Mouse (Mus musculus): Measurements from ENCODE around the gene Clic1.

Clic1 gene

GRCm38 (mm10) chr17:35064951-35065947 is 15.5 kb downstream of the Clic1 start, which contains the start of gene Ly6g6c:
TSS of gene Ly6g6c (plus strand) at chr17:35065388.
- DNase-seq: peak; percentile 79 to 85

GRCm38 (mm10) chr17:35066084-35066483 is 16.3 kb downstream of the Clic1 start, which contains the start of gene Mpig6b:
TSS of gene Mpig6b (minus strand) at chr17:35066184.
- no peak for DNase-seq

GRCm38 (mm10) chr17:35068213-35068914 is 18.6 kb downstream of the Clic1 start:
- no peak for DNase-seq

- no peak for DNase-seq
These were observed 20.9 kb downstream of the Clic1 start for GRCm38 (mm10) chr17:35070556-35071229.

- DNase-seq: no peak
These were observed 21.7 kb downstream of the Clic1 start for GRCm38 (mm10) chr17:35071454-35071853.

- DNase-seq: no peak
These were observed 24.3 kb downstream of the Clic1 start for GRCm38 (mm10) chr17:35074097-35074496.

GRCm38 (mm10) chr17:35076507-35077176 is 26.9 kb downstream of the Clic1 start, which contains the start of gene Ly6g6e:
TSS of gene Ly6g6e (plus strand) at chr17:35076902.
- DNase-seq: no peak

- DNase-seq: no peak
These were observed 27.5 kb downstream of the Clic1 start for GRCm38 (mm10) chr17:35077285-35077684.

GRCm38 (mm10) chr17:35077786-35078233 is 28.0 kb downstream of the Clic1 start, which contains the start of gene Ly6g6d:
TSS of gene Ly6g6d (minus strand) at chr17:35078065.
- DNase-seq: peak; percentile 77 to 81

- DNase-seq: no peak
These were observed 30.0 kb downstream of the Clic1 start for GRCm38 (mm10) chr17:35079778-35080177.

GRCm38 (mm10) chr17:35080248-35080647 is 30.5 kb downstream of the Clic1 start:
- no peak for DNase-seq

- DNase-seq: no peak
These were observed 30.9 kb downstream of the Clic1 start for GRCm38 (mm10) chr17:35080710-35081109.

GRCm38 (mm10) chr17:35082841-35083576 is 33.2 kb downstream of the Clic1 start:
- DNase-seq: no peak

- no peak for DNase-seq
These were observed 34.2 kb downstream of the Clic1 start for GRCm38 (mm10) chr17:35083929-35084497.

GRCm38 (mm10) chr17:35085208-35085865 is 35.6 kb downstream of the Clic1 start, which contains the start of gene Ly6g6f:
TSS of gene Ly6g6f (minus strand) at chr17:35085610.
- no peak for DNase-seq

- DNase-seq: no peak
These were observed 38.4 kb downstream of the Clic1 start for GRCm38 (mm10) chr17:35088151-35088550.

GRCm38 (mm10) chr17:35088825-35089644 is 39.3 kb downstream of the Clic1 start, which contains the start of gene Abhd16a:
TSS of gene Abhd16a (plus strand) at chr17:35089263.
- DNase-seq: peak; percentile 96 to 97

GRCm38 (mm10) chr17:35090166-35090932 is 40.6 kb downstream of the Clic1 start:
- DNase-seq: no peak
